Mouse (Mus musculus) liver (tissue): Measurements from ENCODE around the gene Cbfa2t3.
A peak's percentile ranks its signal among the peaks of the same experiment; 100 is the strongest.

Experiments used
- DNase-seq: peaks from one replicate; pipeline ENCODE4 v3.0.0-alpha.2; 2020; ENCODE audit warnings: mixed read lengths

Gene Cbfa2t3

GRCm38 (mm10) chr8:122663106-122663505 lies 35.8 kb downstream of the Cbfa2t3 start:
- DNase-seq = no peak

- no peak for DNase-seq
These were observed 37.0 kb downstream of the Cbfa2t3 start for GRCm38 (mm10) chr8:122661894-122662293.

GRCm38 (mm10) chr8:122661138-122661537 lies 37.8 kb downstream of the Cbfa2t3 start:
- peak; percentile 50 for DNase-seq

- DNase-seq = peak; percentile 65
These were observed 38.9 kb downstream of the Cbfa2t3 start for GRCm38 (mm10) chr8:122660022-122660421.

DNA sequence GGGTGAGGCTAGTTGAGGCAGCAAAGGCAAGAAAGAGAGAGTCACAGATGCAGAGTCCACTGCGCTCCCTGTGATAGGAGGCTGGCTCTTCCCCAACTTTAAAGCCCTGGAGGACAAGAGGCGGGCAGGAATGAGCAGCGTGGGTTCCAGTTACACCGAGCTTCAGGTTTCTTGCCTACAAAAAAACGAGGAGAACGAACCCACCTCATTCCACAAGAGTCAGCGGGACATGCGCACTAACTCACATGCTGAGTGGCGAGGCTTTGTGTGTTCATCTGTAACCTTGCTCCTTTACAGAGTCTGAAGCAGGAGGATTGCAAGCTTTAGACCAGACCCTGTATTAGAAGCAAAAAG lies 40.1 kb downstream of the Cbfa2t3 start:
- DNase-seq = no peak

- DNase-seq = no peak
These were observed 40.6 kb downstream of the Cbfa2t3 start for GRCm38 (mm10) chr8:122658149-122658806.

DNA sequence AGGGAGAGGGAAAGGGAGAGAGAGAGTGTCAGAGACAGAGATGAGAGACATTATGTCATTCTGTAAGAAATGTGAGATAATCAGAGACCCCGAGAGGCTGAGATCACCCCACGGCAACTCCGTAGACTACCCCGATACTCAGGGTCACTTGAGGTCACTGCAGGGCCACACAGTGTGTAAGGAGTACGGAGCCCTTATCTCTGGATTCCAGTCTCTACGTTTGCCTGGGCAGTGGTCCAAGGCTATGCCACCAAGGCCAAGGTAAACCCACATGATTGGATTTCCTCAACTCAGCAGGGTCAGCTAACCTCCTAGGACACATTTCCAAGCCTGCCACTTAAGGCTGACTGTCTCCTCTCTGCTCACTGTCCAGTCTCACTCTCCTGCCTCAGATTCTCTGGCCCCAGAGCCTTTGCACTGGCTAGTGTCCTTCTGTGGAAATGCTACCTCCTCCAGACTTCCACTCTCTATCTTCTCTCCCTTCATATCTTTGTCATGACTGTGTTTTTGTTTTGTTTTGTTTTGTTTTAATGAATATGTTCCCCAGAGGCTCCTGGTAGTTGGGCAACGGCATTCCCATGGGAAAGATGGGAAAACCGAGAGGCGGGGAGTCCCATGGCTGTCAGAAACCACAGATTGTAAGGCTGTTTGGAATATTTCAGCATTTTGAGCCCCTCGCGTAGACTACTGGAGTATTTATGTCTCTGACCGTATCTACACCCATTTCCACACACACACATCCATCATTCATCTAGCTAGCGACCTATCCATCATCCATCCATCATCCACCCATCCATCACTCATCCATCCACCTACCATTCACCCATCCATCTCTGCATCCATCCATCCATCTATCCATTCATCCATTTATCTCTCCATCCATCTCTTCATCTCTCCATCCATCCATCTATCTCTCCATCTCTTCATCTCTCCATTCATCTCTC lies 42.6 kb downstream of the Cbfa2t3 start:
- no peak for DNase-seq

- DNase-seq = no peak
These were observed 44.1 kb downstream of the Cbfa2t3 start for GRCm38 (mm10) chr8:122654768-122655167.

- no peak for DNase-seq
These were observed 46.3 kb downstream of the Cbfa2t3 start for GRCm38 (mm10) chr8:122652643-122653042.

- no peak for DNase-seq
These were observed 47.5 kb downstream of the Cbfa2t3 start for GRCm38 (mm10) chr8:122651326-122651921.

GRCm38 (mm10) chr8:122648192-122648970 lies 50.5 kb downstream of the Cbfa2t3 start:
- no peak for DNase-seq

DNA sequence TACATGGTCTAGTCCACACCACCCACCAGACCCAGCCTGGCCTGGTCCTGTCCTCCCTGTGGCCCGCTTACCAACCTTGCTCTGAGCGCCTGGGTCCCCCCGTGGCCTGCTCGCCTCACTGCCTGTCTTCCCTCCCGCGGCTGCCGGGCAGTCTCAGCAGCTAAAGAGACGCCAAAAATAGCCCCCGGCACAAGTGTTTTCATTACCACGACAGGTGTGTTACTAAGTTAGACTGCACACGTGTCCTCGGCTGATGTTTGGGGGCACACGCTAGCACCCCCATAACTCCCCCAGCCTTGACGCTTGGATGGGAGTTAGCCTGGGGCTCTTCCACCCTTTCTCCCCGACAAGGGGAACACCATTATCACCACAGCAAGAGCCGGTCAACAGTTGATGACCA lies 52.6 kb downstream of the Cbfa2t3 start:
- DNase-seq = no peak

GRCm38 (mm10) chr8:122644175-122644954 lies 54.5 kb downstream of the Cbfa2t3 start:
- no peak for DNase-seq

- no peak for DNase-seq
These were observed 56.8 kb downstream of the Cbfa2t3 start for GRCm38 (mm10) chr8:122642071-122642470.

DNA sequence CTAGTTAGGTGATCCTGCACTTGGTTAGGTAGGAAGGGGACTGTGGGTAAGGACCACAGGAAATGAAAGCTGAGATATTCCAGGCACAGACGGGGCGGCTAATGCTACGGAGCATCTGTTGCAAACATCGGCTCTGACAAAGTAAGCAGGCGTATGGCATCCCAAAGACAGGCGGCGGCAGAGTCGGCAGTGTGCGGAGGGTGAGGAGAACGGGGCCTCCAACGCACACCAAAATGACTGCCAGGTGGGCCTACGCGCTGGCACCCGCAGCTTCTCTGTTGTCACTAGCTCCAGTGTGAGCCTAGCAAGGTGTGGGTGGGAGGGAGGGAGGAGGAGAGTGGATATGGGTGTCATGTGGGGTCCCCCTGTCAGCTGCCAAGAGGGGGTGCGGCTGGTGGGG lies 57.5 kb downstream of the Cbfa2t3 start:
- no peak for DNase-seq

DNA sequence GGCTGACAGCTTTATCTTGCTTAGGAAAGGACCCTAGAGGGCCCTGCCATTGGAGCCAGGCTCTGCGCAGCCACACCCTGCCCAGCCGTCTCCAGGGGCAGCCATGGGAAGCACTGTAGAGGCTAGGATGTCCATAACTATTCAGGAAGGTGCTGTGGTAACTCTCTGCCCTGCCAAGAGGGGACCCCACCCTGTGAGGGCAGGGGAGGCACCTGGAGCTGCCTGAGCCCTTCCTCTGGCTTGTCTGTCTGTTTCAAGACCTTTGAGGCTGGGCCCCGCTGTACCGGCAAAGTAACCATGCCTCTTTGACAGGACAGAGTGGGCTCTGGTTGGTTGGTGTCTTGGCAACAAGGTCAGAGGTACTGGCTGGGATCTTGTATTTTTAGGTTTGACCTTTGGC lies 58.1 kb downstream of the Cbfa2t3 start:
- no peak for DNase-seq

GRCm38 (mm10) chr8:122639521-122640248 lies 59.2 kb downstream of the Cbfa2t3 start:
- no peak for DNase-seq

DNA sequence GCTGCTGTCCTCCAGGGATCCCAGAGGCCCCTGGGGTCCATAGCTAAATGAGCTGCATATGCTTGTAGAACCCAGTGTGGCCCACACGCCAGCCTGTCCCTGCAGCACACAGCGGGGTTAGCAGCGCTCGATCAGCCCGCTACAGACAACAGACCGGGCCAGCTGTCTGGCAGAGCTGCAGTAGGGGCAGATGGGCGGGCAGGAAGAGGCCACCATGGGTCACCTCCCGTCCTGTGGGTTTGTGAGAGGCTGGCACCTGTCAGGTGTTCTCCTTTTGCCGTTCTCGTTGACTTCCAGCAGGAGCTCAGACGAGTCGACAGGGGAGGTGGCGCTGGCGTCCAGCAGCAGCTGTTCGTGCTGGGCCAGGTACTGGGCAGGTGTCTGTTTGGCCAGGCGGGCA lies 60.3 kb downstream of the Cbfa2t3 start:
- no peak for DNase-seq

DNA sequence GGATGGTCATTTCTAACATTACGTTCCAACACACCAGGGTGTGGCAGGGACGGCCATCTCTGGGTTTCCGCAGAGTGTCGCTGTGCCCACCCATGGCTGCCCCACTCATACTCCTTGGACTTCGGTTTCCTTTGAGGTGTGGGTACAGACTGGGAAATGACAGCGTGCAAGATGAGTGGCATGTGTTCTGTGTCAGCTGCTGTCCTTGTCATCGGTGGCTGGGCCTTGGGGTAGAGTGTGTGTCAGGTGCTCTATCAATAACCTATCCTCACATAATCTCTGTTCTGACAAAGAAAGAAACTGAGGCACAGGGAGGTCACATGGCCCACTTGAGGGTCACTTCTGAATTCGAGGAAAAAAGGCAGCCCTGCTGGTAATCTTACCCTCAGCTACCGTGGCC lies 61.7 kb downstream of the Cbfa2t3 start:
- no peak for DNase-seq

DNA sequence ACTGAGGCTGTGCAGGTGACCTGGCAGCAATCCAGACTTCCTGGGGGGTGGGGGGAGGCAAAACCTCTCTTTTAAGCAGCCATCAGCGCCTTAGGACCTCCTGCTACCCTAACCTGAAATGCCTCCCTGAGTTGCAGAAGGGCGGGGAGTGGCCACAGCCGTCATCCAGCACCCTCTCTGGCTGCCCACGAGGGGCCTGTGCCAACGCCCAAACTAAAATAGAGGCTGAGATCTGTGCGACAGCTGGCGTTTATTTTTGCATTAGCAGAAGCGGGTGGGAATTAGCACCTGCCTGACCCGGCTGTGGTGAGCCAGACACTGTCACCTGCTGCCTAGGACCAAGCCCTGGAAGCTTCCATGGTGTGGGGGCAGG lies 62.1 kb downstream of the Cbfa2t3 start:
- no peak for DNase-seq
